Mouse (Mus musculus) lung, embryonic 16.5 days (tissue): Measurements from ENCODE around the gene E130208F15Rik. TPM values are rescaled to one million over a fixed set of nuclear protein-coding genes. Genes with fewer than 3 reads are reported as not detected.

Source experiments
- ATAC-seq: fragments of 200-750 bp; cut with Nextera tagmentation; 2 replicates; pipeline ENCODE4 v1.8.0; 2017; ENCODE audit warnings: low read depth, mild to moderate bottlenecking, moderate library complexity
- H3K27ac ChIP-seq: fragments of 300-500 bp; sonication (generic); 2 replicates; pipeline ENCODE4 v1.5.1; 2014; ENCODE audit warnings: mild to moderate bottlenecking, control low read depth, low read length
- H3K27me3 ChIP-seq: fragments of 300-500 bp; sonication (generic); 2 replicates; pipeline ENCODE4 v1.6.1; 2014; ENCODE audit warnings: low read depth, low read length, mixed read lengths; ENCODE audit not compliant: control insufficient read depth, insufficient read depth
- H3K36me3 ChIP-seq: fragments of 300-500 bp; sonication (generic); 2 replicates; pipeline ENCODE4 v1.6.1; 2014; ENCODE audit warnings: low read length; ENCODE audit not compliant: control insufficient read depth, insufficient read depth
- H3K4me1 ChIP-seq: fragments of 300-500 bp; sonication (generic); replicated peaks from 2 replicates; pipeline ENCODE4 v1.6.1; 2014; ENCODE audit warnings: low read length, mixed read lengths; ENCODE audit not compliant: control insufficient read depth, insufficient read depth
- H3K4me2 ChIP-seq: fragments of 300-500 bp; sonication (generic); 2 replicates; pipeline ENCODE4 v1.6.1; 2014; ENCODE audit warnings: low read depth, low read length, control low read depth
- H3K4me3 ChIP-seq: fragments of 300-500 bp; sonication (generic); 2 replicates; pipeline ENCODE4 v1.5.1; 2014; ENCODE audit warnings: mild to moderate bottlenecking, low read length, control low read depth
- H3K9ac ChIP-seq: fragments of 300-500 bp; sonication (generic); 2 replicates; pipeline ENCODE4 v1.6.1; 2014; ENCODE audit warnings: low read length, control low read depth
- H3K9me3 ChIP-seq: fragments of 300-500 bp; sonication (generic); 2 replicates; pipeline ENCODE4 v1.6.1; 2016; ENCODE audit warnings: low read length; ENCODE audit not compliant: control insufficient read depth
- WGBS: fragments of 180-500 bp; shearing (Covaris S2); extraction: QIAGEN DNeasy Blood & Tissue Kit; methylation state at CpG from one replicate; pipeline ENCODE4 v1.1.7; 2014; 5-methylcytosine and 5-hydroxymethylcytosine counted together
- polyA plus RNA-seq: library from polyadenylated mRNA; unstranded; fragments of >200 nt; fragmentation: Nextera tagmentation; extraction: Ambion mirVana; gene quantifications from 2 replicates; pipeline ENCODE4 v1.2.1, GENCODE M21; 2015

Gene E130208F15Rik
- 0.38 TPM in 1 of 2 replicates, not detected in the other for polyA plus RNA-seq

- H3K36me3 ChIP-seq, result no peaks in the 10 kb centered on the region
- peak; percentile 64 for ATAC-seq
- peak within 1 kb of the TSS; percentile 85 for H3K4me3 ChIP-seq
- WGBS, result under 1% methylated on average over 63 of the region's 63 CpGs
- H3K4me2 ChIP-seq, result peak within 1 kb of the TSS; percentile 88
- H3K27ac ChIP-seq, result peak within 1 kb of the TSS; percentile 90
- peak within 1 kb of the TSS; percentile 91 for H3K9ac ChIP-seq
- peaks cover 12% of the 10 kb centered on the region for H3K4me1 ChIP-seq
- H3K27me3 ChIP-seq, result no peaks in the 10 kb centered on the region
- peaks cover 4% of the 10 kb centered on the region; the same call in 1 of the 2 replicates for H3K9me3 ChIP-seq
These were observed at the start of gene E130208F15Rik for GRCm38 (mm10) chr7:30321539-30322284. Gene E130208F15Rik (plus strand): TSS chr7:30321740.

GRCm38 (mm10) chr7:30274383-30274782 is 47.2 kb upstream of the E130208F15Rik start:
- WGBS, result 40% methylated on average over 6 of the region's 6 CpGs
- H3K27me3 ChIP-seq, result no peaks in the 10 kb centered on the region
- H3K27ac ChIP-seq, result 0 out of 2 replicates have a peak overlapping the region, but pooled peaks have one; percentile 3
- no peaks in the 10 kb centered on the region for H3K9me3 ChIP-seq
- H3K4me1 ChIP-seq, result peaks cover 2% of the 10 kb centered on the region; the same call in 1 of the 2 replicates
- no peak overlapping the region for H3K9ac ChIP-seq
- peak; percentile 52 for ATAC-seq
- H3K4me2 ChIP-seq, result no peak overlapping the region
- no peak overlapping the region for H3K4me3 ChIP-seq
- no peaks in the 10 kb centered on the region for H3K36me3 ChIP-seq

GRCm38 (mm10) chr7:30278911-30279310 is 42.6 kb upstream of the E130208F15Rik start:
- WGBS, result 49% methylated on average over 2 of the region's 2 CpGs
- Histone ChIP-seq H3K27ac (no peak overlapping the region), H3K4me2 (peak overlapping the region; percentile 97), H3K4me1 (peaks cover 10% of the 10 kb centered on the region), H3K27me3 (no peaks in the 10 kb centered on the region), H3K9me3 (no peaks in the 10 kb centered on the region), H3K36me3 (no peaks in the 10 kb centered on the region), H3K4me3 (no peak overlapping the region), H3K9ac (no peak overlapping the region)
- ATAC-seq, result no peak

GRCm38 (mm10) chr7:30279536-30279935 is 42.0 kb upstream of the E130208F15Rik start:
- H3K27ac ChIP-seq, result peak overlapping the region; percentile 99; the same call in 1 of the 2 replicates

GRCm38 (mm10) chr7:30279951-30280669 is 41.4 kb upstream of the E130208F15Rik start, which contains the start of the genes Thap8 and Wdr62:
Gene Thap8 (plus strand): TSS chr7:30280094.
Gene Wdr62 (minus strand): TSS chr7:30280419.
- H3K4me1 ChIP-seq, result peaks cover 10% of the 10 kb centered on the region
- no peaks in the 10 kb centered on the region for H3K36me3 ChIP-seq
- H3K27ac ChIP-seq, result peak within 1 kb of the TSS; percentile 99
- H3K9me3 ChIP-seq, result no peaks in the 10 kb centered on the region
- no peaks in the 10 kb centered on the region for H3K27me3 ChIP-seq
- peak within 1 kb of the TSS; percentile 90 for H3K4me3 ChIP-seq
- under 1% methylated on average over 49 of the region's 49 CpGs for WGBS
- H3K4me2 ChIP-seq, result peak within 1 kb of the TSS; percentile 97
- peak within 1 kb of the TSS; percentile 75 for H3K9ac ChIP-seq
- ATAC-seq, result peak; percentile 96

More at GRCm38 (mm10) chr7:30279536-30279935, 42.0 kb upstream of the E130208F15Rik start:
- Histone ChIP-seq H3K4me2 (peak overlapping the region; percentile 97), H3K4me3 (peak overlapping the region; percentile 90), H3K4me1 (peaks cover 10% of the 10 kb centered on the region), H3K27me3 (no peaks in the 10 kb centered on the region), H3K9me3 (no peaks in the 10 kb centered on the region), H3K9ac (peak overlapping the region; percentile 75), H3K36me3 (no peaks in the 10 kb centered on the region)
- 0 out of 2 replicates have a peak, but pooled peaks have one; percentile 19 for ATAC-seq
- 0% methylated on average over 6 of the region's 6 CpGs for WGBS

- H3K4me2 ChIP-seq, result peak overlapping the region; percentile 97
- H3K9ac ChIP-seq, result peak overlapping the region; percentile 75
- peak overlapping the region; percentile 99 for H3K27ac ChIP-seq
- peaks cover 10% of the 10 kb centered on the region for H3K4me1 ChIP-seq
- H3K36me3 ChIP-seq, result no peaks in the 10 kb centered on the region
- 0% methylated on average over 20 of the region's 20 CpGs for whole genome bisulfite sequencing
- H3K27me3 ChIP-seq, result no peaks in the 10 kb centered on the region
- peak overlapping the region; percentile 90 for H3K4me3 ChIP-seq
- H3K9me3 ChIP-seq, result no peaks in the 10 kb centered on the region
- peak; percentile 92 for ATAC-seq
These were observed 40.8 kb upstream of the E130208F15Rik start for GRCm38 (mm10) chr7:30280670-30281138.

- Histone ChIP-seq H3K27ac (peak overlapping the region; percentile 99), H3K9ac (no peak overlapping the region), H3K9me3 (no peaks in the 10 kb centered on the region), H3K4me3 (no peak overlapping the region), H3K27me3 (no peaks in the 10 kb centered on the region), H3K36me3 (no peaks in the 10 kb centered on the region), H3K4me2 (peak overlapping the region; percentile 97; the same call in 1 of the 2 replicates), H3K4me1 (peaks cover 10% of the 10 kb centered on the region)
- no peak for ATAC-seq
- 57% methylated on average over 4 of the region's 4 CpGs for WGBS
These were observed 40.0 kb upstream of the E130208F15Rik start for GRCm38 (mm10) chr7:30281522-30281921.

- Histone ChIP-seq H3K4me3 (no peak overlapping the region), H3K27ac (no peak overlapping the region), H3K36me3 (no peaks in the 10 kb centered on the region), H3K4me2 (no peak overlapping the region), H3K27me3 (no peaks in the 10 kb centered on the region), H3K4me1 (peaks cover 10% of the 10 kb centered on the region), H3K9me3 (no peaks in the 10 kb centered on the region), H3K9ac (no peak overlapping the region)
- 71% methylated on average over 7 of the region's 7 CpGs for WGBS
- no peak for ATAC-seq
These were observed 38.8 kb upstream of the E130208F15Rik start for GRCm38 (mm10) chr7:30282740-30283139.
